Mouse (Mus musculus): ENCODE measurements around the gene Man2b2.

Gene Man2b2

GRCm38 (mm10) chr5:36829913-36830879, at the start of gene Man2b2:
Gene Man2b2 (minus strand): TSS chr5:36830653.
- peak; percentile 93 for DNase-seq

GRCm38 (mm10) chr5:36878801-36879200, 48.3 kb upstream of the Man2b2 start:
- no peak for DNase-seq

- DNase-seq, result no peak
These were observed 47.2 kb upstream of the Man2b2 start for GRCm38 (mm10) chr5:36877641-36878040.

GRCm38 (mm10) chr5:36876777-36877396, 46.4 kb upstream of the Man2b2 start:
- DNase-seq, result no peak

GRCm38 (mm10) chr5:36875956-36876355, 45.5 kb upstream of the Man2b2 start:
- DNase-seq, result no peak

GRCm38 (mm10) chr5:36870916-36871315, 40.5 kb upstream of the Man2b2 start:
- DNase-seq, result no peak

GRCm38 (mm10) chr5:36869578-36870236, 39.3 kb upstream of the Man2b2 start:
- no peak for DNase-seq

- no peak for DNase-seq
These were observed 38.7 kb upstream of the Man2b2 start for GRCm38 (mm10) chr5:36869186-36869577.

GRCm38 (mm10) chr5:36868266-36869090, 38.0 kb upstream of the Man2b2 start, which contains the start of gene Ppp2r2c:
Gene Ppp2r2c (plus strand): TSS chr5:36868513.
- no peak for DNase-seq

- DNase-seq, result no peak
These were observed 37.1 kb upstream of the Man2b2 start for GRCm38 (mm10) chr5:36867561-36867960.

GRCm38 (mm10) chr5:36866701-36867250, 36.3 kb upstream of the Man2b2 start:
- DNase-seq, result no peak

- DNase-seq, result no peak
These were observed 30.6 kb upstream of the Man2b2 start for GRCm38 (mm10) chr5:36861084-36861483.

- DNase-seq, result no peak
These were observed 27.1 kb upstream of the Man2b2 start for GRCm38 (mm10) chr5:36857546-36857945.

- no peak for DNase-seq
These were observed 26.1 kb upstream of the Man2b2 start for GRCm38 (mm10) chr5:36856529-36856928.

- DNase-seq, result no peak
These were observed 24.7 kb upstream of the Man2b2 start for GRCm38 (mm10) chr5:36855180-36855579.

GRCm38 (mm10) chr5:36851572-36851971, 21.1 kb upstream of the Man2b2 start:
- DNase-seq, result no peak

GRCm38 (mm10) chr5:36844490-36844889, 14.0 kb upstream of the Man2b2 start:
- no peak for DNase-seq

GRCm38 (mm10) chr5:36841701-36842100, 11.2 kb upstream of the Man2b2 start:
- DNase-seq, result no peak

GRCm38 (mm10) chr5:36840092-36840491, 9.6 kb upstream of the Man2b2 start:
- no peak for DNase-seq

- DNase-seq, result no peak
These were observed 9.1 kb upstream of the Man2b2 start for GRCm38 (mm10) chr5:36839602-36840001.

- DNase-seq, result no peak
These were observed 8.6 kb upstream of the Man2b2 start for GRCm38 (mm10) chr5:36839032-36839431.

GRCm38 (mm10) chr5:36835933-36836332, 5.5 kb upstream of the Man2b2 start:
- DNase-seq, result peak; percentile 63
